Mouse (Mus musculus) kidney, postnatal 0 days (tissue): ENCODE measurements around the gene Tagap1. TPM values are rescaled to one million over a fixed set of nuclear protein-coding genes. Genes with fewer than 3 reads are reported as not detected.
"Not testable (repeated sequence)": the region's sequence is repeated elsewhere in the genome, so short reads cannot be mapped to it uniquely, and the experiment has no call there.

Experiments used
- ATAC-seq: fragments of 200-750 bp; cut with Nextera tagmentation; replicated peaks from 2 replicates; pipeline ENCODE4 v1.8.0; 2017; ENCODE audit warnings: low read depth, moderate number of reproducible peaks, moderate TSS enrichment, moderate library complexity; ENCODE audit not compliant: low FRiP score
- DNase-seq: peaks from one replicate; pipeline ENCODE4 v3.0.0-alpha.2; 2016; ENCODE audit warnings: low spot score
- H3K27ac ChIP-seq: fragments of 300-500 bp; sonication (generic); 2 replicates; pipeline ENCODE4 v1.5.1; 2014; ENCODE audit warnings: mild to moderate bottlenecking
- H3K27me3 ChIP-seq: fragments of 300-500 bp; sonication (generic); 2 replicates; pipeline ENCODE4 v1.6.1; 2014; ENCODE audit warnings: low read length, mixed read lengths; ENCODE audit not compliant: insufficient read depth
- H3K36me3 ChIP-seq: fragments of 300-500 bp; sonication (generic); 2 replicates; pipeline ENCODE4 v1.6.1; 2014; ENCODE audit warnings: low read length, mixed read lengths; ENCODE audit not compliant: insufficient read depth
- H3K4me1 ChIP-seq: fragments of 300-500 bp; sonication (generic); replicated peaks from 2 replicates; pipeline ENCODE4 v1.6.1; 2014; ENCODE audit warnings: antibody characterized with exemption, low read length, mixed read lengths; ENCODE audit not compliant: insufficient read depth
- H3K4me2 ChIP-seq: fragments of 300-500 bp; sonication (generic); 2 replicates; pipeline ENCODE4 v1.6.1; 2014; ENCODE audit warnings: mild to moderate bottlenecking, low read length, moderate library complexity, mixed read lengths
- H3K4me3 ChIP-seq: fragments of 300-500 bp; sonication (generic); replicated peaks from 2 replicates; pipeline ENCODE4 v1.5.1; 2014; ENCODE audit warnings: low read depth, low read length
- H3K9ac ChIP-seq: fragments of 300-500 bp; sonication (generic); 2 replicates; pipeline ENCODE4 v1.6.1; 2014; ENCODE audit warnings: low read depth, low read length
- H3K9me3 ChIP-seq: fragments of 300-500 bp; sonication (generic); replicated peaks from 2 replicates; pipeline ENCODE4 v1.6.1; 2016; ENCODE audit warnings: low read length, inconsistent platforms, mixed read lengths
- WGBS: fragments of 180-500 bp; shearing (Covaris S2); extraction: QIAGEN DNeasy Blood & Tissue Kit; methylation state at CpG from one replicate; pipeline ENCODE4 v1.1.7; 2014; 5-methylcytosine and 5-hydroxymethylcytosine counted together
- polyA plus RNA-seq: library from polyadenylated mRNA; unstranded; fragments of >200 nt; fragmentation: Nextera tagmentation; extraction: Ambion mirVana; gene quantifications from 2 replicates; pipeline ENCODE4 v1.2.1, GENCODE M21; 2015

The Tagap1 gene
- polyA plus RNA-seq = 43.6 and 45.9 TPM in 2 replicates

DNA sequence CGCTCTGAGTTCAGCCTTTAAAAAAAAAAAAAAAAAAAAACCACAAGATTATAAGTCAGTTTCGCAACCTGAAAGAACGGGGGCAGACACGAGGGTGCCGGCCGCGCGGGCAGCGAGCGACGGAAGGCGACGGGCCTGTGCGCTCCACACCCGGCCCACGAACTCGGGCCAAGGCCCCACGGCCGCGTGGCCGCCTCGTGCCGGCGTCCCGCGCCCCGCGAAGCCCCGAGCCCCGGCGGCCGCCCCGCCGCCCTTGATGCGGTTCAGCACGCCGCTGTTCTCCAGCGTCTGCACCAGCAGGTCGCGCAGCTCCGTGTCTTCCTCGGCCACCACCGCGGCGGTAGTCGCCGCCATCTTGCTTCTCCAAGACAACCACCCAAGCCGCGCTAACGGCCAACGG, at the start of gene Tagap1:
Gene Tagap1 (minus strand): TSS at position 381 of the 400 bp plus-strand sequence.
- ATAC-seq, H3K36me3 ChIP-seq, H3K27me3 ChIP-seq, DNase-seq, H3K4me1 ChIP-seq, H3K9me3 ChIP-seq: not testable (repeated sequence)
- Histone ChIP-seq H3K4me3 (peak within 1 kb of the TSS; percentile 44), H3K4me2 (peak within 1 kb of the TSS; percentile 45), H3K9ac (peak within 1 kb of the TSS; percentile 52; the same call in 1 of the 2 replicates), H3K27ac (peak within 1 kb of the TSS; percentile 70)
- 3% methylated on average over 29 of the region's 51 CpGs for whole genome bisulfite sequencing

DNA sequence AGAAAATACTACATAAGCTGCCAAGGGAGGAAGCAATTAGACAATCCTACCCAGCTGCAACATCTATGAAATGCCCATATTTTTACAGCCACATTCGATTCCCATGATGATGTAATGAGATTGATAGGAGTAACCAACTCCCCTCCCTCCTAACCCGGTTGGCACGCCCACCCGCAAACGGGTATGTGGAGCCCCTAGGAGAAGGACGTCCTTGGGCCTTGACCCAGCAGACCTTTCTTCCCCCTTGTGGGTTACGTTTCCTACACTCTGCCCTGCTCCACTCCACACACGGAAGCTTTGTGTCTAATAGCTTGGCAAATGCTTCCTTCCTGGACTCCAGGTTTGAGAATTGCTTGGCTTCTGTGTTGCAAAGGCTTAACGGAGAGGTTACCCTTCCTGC, 48.9 kb upstream of the Tagap1 start:
- H3K36me3 ChIP-seq, H3K9me3 ChIP-seq, H3K9ac ChIP-seq, H3K4me1 ChIP-seq, H3K27ac ChIP-seq, H3K27me3 ChIP-seq, ATAC-seq, H3K4me3 ChIP-seq, H3K4me2 ChIP-seq: not testable (repeated sequence)
- DNase-seq = peak; percentile 1
- WGBS = 51% methylated on average over 4 of the region's 9 CpGs

DNA sequence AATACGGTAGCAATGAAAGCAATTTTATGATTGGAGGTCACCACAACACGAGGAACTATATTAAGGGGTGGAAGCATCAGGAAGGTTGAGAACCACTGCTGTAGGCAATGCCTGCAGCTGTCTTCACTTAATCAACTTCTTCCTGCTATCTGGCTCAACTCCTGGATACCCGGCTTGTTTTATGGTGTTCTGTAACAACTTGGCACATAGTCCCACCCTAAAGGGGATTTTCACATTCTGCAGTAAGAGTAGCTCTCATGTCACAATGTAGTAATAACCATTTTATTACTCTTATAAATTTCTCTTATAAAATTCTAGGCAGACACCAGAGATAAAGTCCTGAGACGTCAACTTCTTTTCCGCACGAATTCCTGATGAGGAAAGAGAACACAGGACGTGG, 48.5 kb upstream of the Tagap1 start:
- not testable (repeated sequence) for H3K4me1 ChIP-seq, DNase-seq, ATAC-seq, H3K9ac ChIP-seq, H3K9me3 ChIP-seq, H3K4me3 ChIP-seq, H3K36me3 ChIP-seq, H3K27ac ChIP-seq, H3K4me2 ChIP-seq, H3K27me3 ChIP-seq
- WGBS = no CpG with 5 or more reads among the region's 7 CpGs

DNA sequence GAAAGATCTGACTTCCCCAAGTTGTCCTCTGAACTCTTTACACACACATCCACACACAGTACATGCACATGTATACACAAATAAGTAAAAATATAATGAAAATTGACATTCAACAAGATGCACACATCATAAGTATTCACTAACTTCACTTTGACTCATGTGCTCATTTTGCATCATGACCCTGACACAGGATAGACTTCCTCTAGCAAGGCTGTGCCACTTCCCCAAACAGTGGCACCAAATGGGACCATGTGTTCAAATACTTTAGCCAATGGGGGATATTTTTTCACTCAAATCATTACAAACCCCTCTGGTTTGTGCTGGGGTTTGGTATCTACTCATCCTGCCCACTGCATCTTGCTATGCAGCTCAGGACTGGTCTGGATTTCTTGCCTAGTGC, 47.9 kb upstream of the Tagap1 start:
- not testable (repeated sequence) for H3K27me3 ChIP-seq, ATAC-seq, H3K9ac ChIP-seq, H3K4me3 ChIP-seq, DNase-seq, H3K4me2 ChIP-seq, H3K27ac ChIP-seq, H3K36me3 ChIP-seq, H3K4me1 ChIP-seq, H3K9me3 ChIP-seq

GRCm38 (mm10) chr17:7005646-7006045, 44.7 kb upstream of the Tagap1 start:
- not testable (repeated sequence) for H3K9me3 ChIP-seq, H3K27me3 ChIP-seq, H3K27ac ChIP-seq, H3K4me2 ChIP-seq, H3K4me1 ChIP-seq, DNase-seq, H3K36me3 ChIP-seq, ATAC-seq, H3K9ac ChIP-seq, H3K4me3 ChIP-seq
- 59% methylated on average over 3 of the region's 4 CpGs for WGBS

DNA sequence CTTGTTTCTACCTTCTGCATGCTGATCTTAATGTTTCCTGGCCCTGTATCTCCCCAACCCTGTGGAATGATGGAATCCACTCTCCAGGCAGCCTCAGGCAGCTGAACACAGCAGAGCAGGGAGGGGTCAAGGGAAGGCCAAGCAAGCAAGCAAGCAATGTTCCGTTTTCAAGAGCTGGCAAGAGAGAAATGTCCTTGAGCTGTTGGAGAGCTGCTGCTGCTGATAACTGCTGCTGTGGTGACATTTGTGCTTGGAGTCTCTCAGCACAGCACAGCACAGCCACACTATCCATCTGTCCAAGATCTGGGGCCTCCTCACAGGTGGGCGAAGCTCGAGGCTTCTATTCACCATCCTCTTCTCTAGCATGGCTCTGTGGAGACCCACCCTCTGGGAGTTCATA, 42.4 kb upstream of the Tagap1 start:
- WGBS = no CpG with 5 or more reads among the region's 3 CpGs

GRCm38 (mm10) chr17:7001790-7002585, 41.0 kb upstream of the Tagap1 start:
- H3K27me3 ChIP-seq, H3K4me1 ChIP-seq, H3K27ac ChIP-seq, H3K9me3 ChIP-seq, DNase-seq, H3K4me2 ChIP-seq, H3K36me3 ChIP-seq, H3K9ac ChIP-seq, H3K4me3 ChIP-seq, ATAC-seq: not testable (repeated sequence)
- 68% methylated on average over 8 of the region's 12 CpGs for WGBS

More for the DNA sequence above, 42.4 kb upstream of the Tagap1 start:
- H3K4me3 ChIP-seq, H3K9me3 ChIP-seq, H3K9ac ChIP-seq, H3K27ac ChIP-seq, H3K27me3 ChIP-seq, H3K36me3 ChIP-seq, H3K4me1 ChIP-seq, H3K4me2 ChIP-seq, DNase-seq, ATAC-seq: not testable (repeated sequence)

GRCm38 (mm10) chr17:6997778-6998490, 37.0 kb upstream of the Tagap1 start:
- H3K4me1 ChIP-seq, H3K9me3 ChIP-seq, H3K27me3 ChIP-seq, DNase-seq, H3K9ac ChIP-seq, H3K4me3 ChIP-seq, H3K36me3 ChIP-seq, ATAC-seq, H3K27ac ChIP-seq, H3K4me2 ChIP-seq: not testable (repeated sequence)
- 67% methylated on average over 1 of the region's 7 CpGs for WGBS

GRCm38 (mm10) chr17:6996826-6997225, 35.9 kb upstream of the Tagap1 start:
- DNase-seq, ATAC-seq, H3K27me3 ChIP-seq, H3K4me3 ChIP-seq, H3K9ac ChIP-seq, H3K4me2 ChIP-seq, H3K9me3 ChIP-seq, H3K4me1 ChIP-seq, H3K27ac ChIP-seq, H3K36me3 ChIP-seq: not testable (repeated sequence)
- WGBS = 90% methylated on average over 8 of the region's 8 CpGs
